Mouse (Mus musculus): ENCODE data around the gene Dmgdh. TPM values are rescaled to one million over a fixed set of nuclear protein-coding genes. Genes with fewer than 3 reads are reported as not detected.

The Dmgdh gene
- total RNA-seq, 2 experiments from 2014 or later: not detected

DNA sequence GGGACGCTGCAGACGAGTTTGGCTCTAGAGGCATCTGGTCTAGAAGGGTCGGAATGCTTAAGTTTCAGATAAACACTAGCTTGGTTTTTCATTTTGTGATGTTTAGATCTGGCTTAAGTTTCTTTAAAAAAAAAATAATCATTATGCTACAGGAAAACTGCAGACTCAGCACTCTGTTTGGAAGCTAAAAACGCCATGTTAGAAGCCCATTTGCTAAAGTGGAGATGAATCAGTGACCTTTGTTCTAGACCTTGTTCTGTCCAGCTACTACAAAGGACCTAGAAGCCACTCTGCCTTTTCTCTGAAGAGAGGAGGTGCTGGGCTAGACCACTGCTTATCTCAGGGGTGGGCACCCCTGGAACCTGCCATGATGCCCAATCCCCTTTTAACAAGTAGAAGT lies 36.1 kb downstream of the Dmgdh start:
- no peak for DNase-seq

GRCm38 (mm10) chr13:93711226-93711625 lies 37.0 kb downstream of the Dmgdh start:
- DNase-seq: no peak

DNA sequence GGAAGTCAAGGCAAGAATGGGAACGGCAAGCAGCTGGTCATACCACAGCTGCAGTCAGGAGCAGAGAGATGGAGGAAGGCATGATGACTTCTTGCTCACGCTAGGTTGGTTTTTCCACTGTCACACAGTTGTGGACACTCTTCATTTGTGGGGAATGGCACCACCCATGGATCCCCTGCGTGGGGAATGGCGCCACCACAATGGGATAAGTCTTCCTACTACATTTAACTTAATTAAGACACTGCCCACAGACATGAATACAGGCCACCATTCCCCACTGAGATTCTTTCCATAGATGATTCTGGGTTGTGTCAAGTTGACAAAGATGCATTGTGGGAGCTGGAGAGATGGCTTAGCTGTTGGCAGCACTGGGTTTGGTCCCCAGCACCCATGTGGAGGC lies 38.1 kb downstream of the Dmgdh start:
- no peak for DNase-seq

DNA sequence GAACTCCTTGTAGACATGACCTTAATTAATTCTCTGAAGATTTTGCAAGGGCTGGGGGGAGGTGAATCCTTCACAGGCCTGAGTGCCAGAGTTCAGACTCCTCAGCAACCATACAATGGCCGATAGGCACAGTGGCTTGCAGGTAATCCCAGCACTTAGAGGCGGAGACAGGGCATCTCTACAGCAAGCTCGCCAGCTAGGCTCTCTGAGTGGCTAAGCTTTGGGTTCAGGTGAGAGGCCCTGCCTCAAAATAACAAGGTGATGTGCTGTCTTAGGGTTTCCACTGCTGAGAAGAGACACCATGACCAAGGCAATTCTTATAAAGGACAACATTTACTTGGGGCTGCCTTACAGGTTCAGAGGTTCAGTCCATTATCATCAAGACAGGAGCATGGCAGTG lies 39.6 kb downstream of the Dmgdh start:
- DNase-seq: no peak

GRCm38 (mm10) chr13:93717113-93717512 lies 42.9 kb downstream of the Dmgdh start:
- DNase-seq: no peak

- DNase-seq: no peak
Observed at GRCm38 (mm10) chr13:93718948-93719347, 44.7 kb downstream of the Dmgdh start.

DNA sequence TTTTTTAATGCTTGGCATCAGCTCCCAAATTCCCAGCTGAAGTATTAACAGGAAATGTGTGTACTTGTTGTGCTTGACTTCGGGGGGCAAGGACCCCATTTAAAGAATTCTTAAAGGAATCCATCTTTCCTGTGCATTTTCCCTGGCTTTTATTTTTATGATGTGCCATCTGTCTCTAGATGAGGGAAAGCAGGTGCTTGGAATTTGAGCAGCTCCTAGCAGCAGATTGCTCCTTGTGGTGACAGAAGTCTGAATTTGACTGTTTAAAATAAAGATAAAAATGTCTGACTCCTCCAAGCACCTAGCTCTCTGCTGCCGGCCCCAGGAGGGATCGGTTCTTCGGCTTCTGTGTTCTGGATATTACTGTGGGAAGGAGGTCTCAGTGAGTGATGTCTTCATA lies 47.7 kb downstream of the Dmgdh start:
- DNase-seq: no peak

DNA sequence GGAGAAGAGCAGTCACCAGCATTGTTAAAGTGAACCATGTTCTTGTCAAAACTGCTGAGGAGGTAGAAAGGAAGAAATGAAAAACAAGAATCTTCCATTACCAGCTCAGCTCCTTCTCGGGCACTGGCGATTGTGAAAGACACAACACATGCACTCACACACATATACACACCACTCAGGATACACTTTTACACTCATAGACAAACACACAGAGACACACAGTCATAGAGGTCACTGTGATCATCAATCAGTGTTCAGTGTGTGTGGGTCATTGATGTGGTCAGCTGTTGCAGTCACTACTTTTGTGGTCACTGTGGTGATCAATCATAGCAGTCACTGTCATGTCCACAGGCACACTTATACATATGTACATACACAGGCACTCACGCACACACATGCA lies 49.2 kb downstream of the Dmgdh start:
- DNase-seq: no peak

DNA sequence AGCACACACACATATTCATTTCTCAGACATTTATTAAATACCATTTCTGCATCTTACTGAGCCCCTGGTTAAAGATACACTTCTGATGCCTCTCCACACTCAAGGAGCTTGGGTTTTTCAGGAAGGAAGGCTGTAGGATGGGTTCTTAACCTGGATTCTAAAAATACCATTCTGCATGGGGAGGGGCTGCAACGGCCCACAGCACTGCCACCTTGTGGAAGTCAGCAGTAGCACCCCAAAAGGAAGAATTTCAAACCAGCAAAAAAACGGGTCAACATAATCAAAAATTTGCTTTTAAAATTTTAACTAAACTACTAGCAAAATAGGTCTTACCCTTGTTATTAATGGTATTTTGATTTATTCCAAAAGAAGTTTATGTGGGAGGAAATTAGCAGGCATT lies 50.0 kb downstream of the Dmgdh start:
- no peak for DNase-seq

GRCm38 (mm10) chr13:93735131-93735636 lies 61.0 kb downstream of the Dmgdh start:
- DNase-seq: no peak

DNA sequence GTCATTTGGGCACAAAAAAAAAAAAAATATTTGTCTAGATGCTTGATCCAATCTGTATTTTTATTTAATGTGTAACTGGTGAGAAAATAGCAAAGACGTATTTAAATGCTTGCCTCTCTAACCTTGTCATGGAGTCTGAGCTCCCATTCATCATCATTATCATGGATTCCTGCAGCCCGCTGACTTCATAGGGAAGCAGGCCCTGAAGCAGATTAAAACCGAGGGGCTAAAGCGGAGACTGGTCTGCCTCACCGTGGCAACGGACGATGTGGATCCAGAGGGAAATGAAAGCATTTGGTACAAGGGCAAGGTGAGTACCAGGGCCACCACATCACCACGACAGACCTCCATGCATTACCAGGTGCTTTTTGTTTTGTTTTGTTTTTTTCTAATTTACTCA lies 69.9 kb downstream of the Dmgdh start:
- no peak for DNase-seq

GRCm38 (mm10) chr13:93752597-93753400 lies 78.6 kb downstream of the Dmgdh start:
- no peak for DNase-seq

- DNase-seq: no peak
Observed at GRCm38 (mm10) chr13:93755084-93755483, 80.9 kb downstream of the Dmgdh start.

GRCm38 (mm10) chr13:93756674-93757073 lies 82.4 kb downstream of the Dmgdh start:
- DNase-seq: no peak

DNA sequence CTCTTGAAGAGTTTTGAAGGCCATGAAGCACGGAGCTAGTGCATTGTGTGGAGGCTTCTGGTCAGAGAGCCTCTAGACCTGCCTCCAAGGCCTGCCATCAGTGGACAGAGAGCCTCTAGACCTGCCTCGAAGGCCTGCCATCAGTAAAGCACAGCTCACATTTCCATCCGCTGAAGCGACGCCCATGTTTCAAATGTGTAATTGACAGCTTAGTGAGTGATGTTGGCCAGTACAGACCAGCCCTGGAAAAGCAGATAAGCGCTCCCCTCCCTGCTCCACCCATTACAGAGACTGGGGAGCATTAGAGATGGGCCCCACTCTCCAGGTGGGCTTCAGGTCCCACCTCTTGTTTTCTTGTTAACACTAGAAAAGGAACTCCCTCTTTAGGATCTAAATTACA lies 83.3 kb downstream of the Dmgdh start:
- no peak for DNase-seq

DNA sequence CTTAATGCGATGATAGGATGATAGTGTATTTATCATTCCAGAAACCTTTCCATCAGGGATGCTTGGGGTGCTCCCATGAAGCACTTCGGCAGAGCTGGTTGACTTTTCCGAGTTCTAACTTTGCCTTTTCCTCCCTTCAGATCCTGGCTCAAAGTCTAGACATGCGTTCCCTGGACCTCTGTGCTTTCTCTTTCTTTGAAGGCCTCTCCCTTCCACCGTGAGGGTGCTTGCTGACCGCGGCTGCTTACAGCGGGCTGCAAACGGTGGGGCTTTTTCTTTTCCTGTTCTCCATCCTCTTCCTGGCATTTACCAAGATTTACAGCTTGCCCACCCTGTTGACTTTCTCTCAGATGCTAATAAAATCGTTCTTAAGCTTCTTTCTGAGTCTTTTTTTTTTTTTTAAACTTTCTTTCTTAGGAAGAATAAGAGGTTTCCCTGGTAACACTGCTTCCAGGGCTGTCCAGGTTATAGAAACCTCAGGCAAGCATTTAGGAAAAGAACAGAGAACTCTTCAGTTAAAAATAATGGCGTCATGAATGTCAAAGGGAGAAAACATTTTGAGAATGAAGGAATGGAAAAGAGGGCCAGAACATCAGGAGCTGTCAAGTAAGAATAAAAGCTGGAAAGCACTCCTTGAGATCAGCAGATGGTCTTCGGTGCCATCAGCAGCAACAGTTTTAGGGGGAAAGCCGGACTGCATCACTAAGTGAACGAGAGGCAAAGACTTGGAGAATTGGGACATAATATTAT lies 84.1 kb downstream of the Dmgdh start:
- no peak for DNase-seq

DNA sequence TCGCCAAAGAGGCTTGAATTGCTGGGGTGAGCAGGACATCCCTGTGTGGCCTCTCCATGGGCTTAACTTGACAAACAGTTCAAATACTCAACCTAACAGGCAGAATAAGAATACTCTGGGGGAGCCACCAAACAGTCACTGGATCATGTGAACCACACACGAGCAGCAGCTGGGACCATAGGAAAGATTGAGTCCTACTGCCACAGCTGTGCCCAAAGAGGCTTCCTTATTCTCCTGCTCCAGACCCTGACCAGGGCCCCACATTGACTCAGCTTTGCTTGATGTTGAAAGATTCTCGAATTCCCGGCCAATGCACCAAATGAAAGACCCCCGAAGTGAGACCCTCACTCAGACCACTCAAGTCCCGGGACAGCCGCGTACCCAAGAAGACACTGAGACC lies 87.6 kb downstream of the Dmgdh start:
- no peak for DNase-seq

GRCm38 (mm10) chr13:93762879-93763278 lies 88.6 kb downstream of the Dmgdh start:
- no peak for DNase-seq

- no peak for DNase-seq
Observed at GRCm38 (mm10) chr13:93764321-93764973, 90.2 kb downstream of the Dmgdh start.

- no peak for DNase-seq
Observed at GRCm38 (mm10) chr13:93771031-93771587, 96.9 kb downstream of the Dmgdh start.

- DNase-seq: peak; percentile 82
Observed at GRCm38 (mm10) chr13:93771588-93772278, 97.5 kb downstream of the Dmgdh start, which contains the start of gene Arsb. Gene Arsb (plus strand): TSS chr13:93771630.

- no peak for DNase-seq
Observed at GRCm38 (mm10) chr13:93772279-93772636, 98.0 kb downstream of the Dmgdh start.

Data from gastrocnemius, postnatal 25 days (tissue).